Mouse (Mus musculus) heart, embryonic 11.5 days (tissue): ENCODE measurements around the gene Gnai2. TPM values are rescaled to one million over a fixed set of nuclear protein-coding genes. Genes with fewer than 3 reads are reported as not detected.
"Not testable (repeated sequence)": the region's sequence is repeated elsewhere in the genome, so short reads cannot be mapped to it uniquely, and the experiment has no call there.

ENCODE experiments used
- ATAC-seq: fragments of 200-750 bp; cut with Nextera tagmentation; replicated peaks from 2 replicates; pipeline ENCODE4 v1.8.0; 2017; ENCODE audit warnings: moderate library complexity; ENCODE audit not compliant: insufficient number of reproducible peaks, low FRiP score, low TSS enrichment
- H3K27ac ChIP-seq: fragments of 300-500 bp; sonication (generic); 2 replicates; pipeline ENCODE4 v1.5.1; 2014; ENCODE audit warnings: mild to moderate bottlenecking, low read depth, low read length
- H3K27me3 ChIP-seq: fragments of 300-500 bp; sonication (generic); 2 replicates; pipeline ENCODE4 v1.6.1; 2014; ENCODE audit warnings: mild to moderate bottlenecking, low read length, mixed read lengths; ENCODE audit not compliant: control insufficient read depth, insufficient read depth
- H3K36me3 ChIP-seq: fragments of 300-500 bp; sonication (generic); 2 replicates; pipeline ENCODE4 v1.6.1; 2014; ENCODE audit warnings: mild to moderate bottlenecking, low read length, moderate library complexity, mixed read lengths; ENCODE audit not compliant: control insufficient read depth, insufficient read depth
- H3K4me1 ChIP-seq: fragments of 300-500 bp; sonication (generic); 2 replicates; pipeline ENCODE4 v1.6.1; 2014; ENCODE audit warnings: low read length; ENCODE audit not compliant: control insufficient read depth, insufficient read depth
- H3K4me2 ChIP-seq: fragments of 300-500 bp; sonication (generic); 2 replicates; pipeline ENCODE4 v1.6.1; 2014; ENCODE audit warnings: mild to moderate bottlenecking, moderate library complexity
- H3K4me3 ChIP-seq: fragments of 300-500 bp; sonication (generic); 2 replicates; pipeline ENCODE4 v1.5.1; 2014; ENCODE audit warnings: low read depth, low read length
- H3K9ac ChIP-seq: fragments of 300-500 bp; sonication (generic); 2 replicates; pipeline ENCODE4 v1.6.1; 2014; ENCODE audit warnings: mild to moderate bottlenecking, low read depth, low read length, moderate library complexity
- H3K9me3 ChIP-seq: fragments of 300-500 bp; sonication (generic); replicated peaks from 2 replicates; pipeline ENCODE4 v1.6.1; 2016; ENCODE audit warnings: low read length; ENCODE audit not compliant: control insufficient read depth
- WGBS: fragments of 180-500 bp; shearing (Covaris S2); extraction: QIAGEN DNeasy Blood & Tissue Kit; methylation state at CpG from one replicate; pipeline ENCODE4 v1.1.7; 2014; ENCODE audit not compliant: insufficient replicate concordance; 5-methylcytosine and 5-hydroxymethylcytosine counted together
- polyA plus RNA-seq: library from polyadenylated mRNA; unstranded; fragments of >200 nt; fragmentation: Nextera tagmentation; extraction: Ambion mirVana; gene quantifications from 2 replicates; pipeline ENCODE4 v1.2.1, GENCODE M21; 2014

Gnai2 gene
- 308 and 316 TPM in 2 replicates for polyA plus RNA-seq

DNA sequence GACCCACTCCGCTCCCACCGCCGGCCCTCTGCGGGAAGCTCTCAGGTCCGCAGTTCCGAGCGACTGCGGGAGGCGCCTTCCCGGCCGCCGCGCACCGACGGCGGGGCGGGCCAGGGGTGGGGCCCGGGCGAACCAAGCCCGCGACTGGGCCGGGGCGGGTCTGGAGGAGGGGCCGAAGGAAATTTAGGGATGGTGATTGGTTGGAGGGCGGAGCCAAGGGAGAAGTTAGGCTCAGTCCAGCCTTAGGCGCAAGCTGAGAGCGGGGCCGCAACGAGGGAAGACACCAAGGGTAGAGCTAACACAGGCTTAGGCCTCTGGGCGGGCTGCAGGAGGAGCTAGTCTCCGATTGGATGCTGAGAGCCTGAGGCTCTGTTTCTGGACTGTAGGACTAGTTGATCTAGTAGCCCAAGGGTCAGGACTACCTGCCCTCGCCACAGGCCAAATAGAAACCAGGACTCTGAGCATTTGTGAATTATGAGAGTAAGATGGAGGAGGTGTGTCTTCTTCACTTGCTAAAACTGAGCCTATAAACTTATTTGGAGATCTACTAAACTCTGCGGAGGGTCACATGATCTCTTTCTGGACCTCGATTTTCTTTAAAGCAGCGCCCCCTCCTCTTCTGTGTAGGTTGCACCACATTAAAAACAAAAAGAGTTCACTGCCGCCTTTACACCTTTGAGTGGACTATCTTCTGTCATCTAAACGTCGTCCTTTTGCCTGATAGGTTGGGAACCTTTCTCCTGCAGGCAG, at the start of gene Gnai2:
Gene Gnai2, minus strand, starts transcription at position 89 of the 750 bp plus-strand sequence.
- no peaks in the 10 kb centered on the region for H3K27me3 ChIP-seq
- no peaks in the 10 kb centered on the region; the same call in 1 of the 2 replicates for H3K36me3 ChIP-seq
- no peaks in the 10 kb centered on the region for H3K9me3 ChIP-seq
- ATAC-seq, result peak; percentile 93
- peak within 1 kb of the TSS; percentile 100 for H3K4me2 ChIP-seq
- H3K4me3 ChIP-seq, result peak within 1 kb of the TSS; percentile 97
- peaks cover 44% of the 10 kb centered on the region for H3K4me1 ChIP-seq
- 3% methylated on average over 38 of the region's 38 CpGs for WGBS
- peak within 1 kb of the TSS; percentile 94 for H3K9ac ChIP-seq
- peak within 1 kb of the TSS; percentile 90 for H3K27ac ChIP-seq

DNA sequence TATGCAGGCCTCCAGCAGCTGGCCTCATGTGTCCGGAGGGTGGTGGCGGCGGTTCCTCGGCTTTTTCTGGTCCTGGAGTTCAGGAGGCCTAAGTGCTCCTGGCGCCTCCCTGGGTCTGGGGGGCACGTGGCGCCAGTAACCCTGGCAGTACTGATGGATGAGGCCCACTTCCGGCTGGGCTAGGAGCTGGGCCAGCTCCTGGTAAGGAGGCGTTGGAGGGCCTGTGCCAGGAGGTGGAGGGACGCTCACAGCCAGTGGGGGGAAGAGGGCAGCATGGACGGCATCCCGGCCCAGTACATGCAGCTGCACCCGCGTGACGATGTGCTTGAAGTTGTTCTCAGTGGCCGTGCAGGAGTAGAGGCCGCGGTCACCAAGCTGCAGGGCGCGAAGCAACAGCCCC, 47.2 kb upstream of the Gnai2 start:
- H3K4me1 ChIP-seq, result peaks cover 4% of the 10 kb centered on the region; the same call in 1 of the 2 replicates
- H3K27ac ChIP-seq, result no peak overlapping the region
- no peak for ATAC-seq
- H3K4me3 ChIP-seq, result no peak overlapping the region
- peaks cover 5% of the 10 kb centered on the region; the same call in 1 of the 2 replicates for H3K36me3 ChIP-seq
- H3K9ac ChIP-seq, result no peak overlapping the region
- 89% methylated on average over 20 of the region's 20 CpGs for WGBS
- no peak overlapping the region for H3K4me2 ChIP-seq
- no peaks in the 10 kb centered on the region for H3K9me3 ChIP-seq
- H3K27me3 ChIP-seq, result peaks cover 15% of the 10 kb centered on the region

DNA sequence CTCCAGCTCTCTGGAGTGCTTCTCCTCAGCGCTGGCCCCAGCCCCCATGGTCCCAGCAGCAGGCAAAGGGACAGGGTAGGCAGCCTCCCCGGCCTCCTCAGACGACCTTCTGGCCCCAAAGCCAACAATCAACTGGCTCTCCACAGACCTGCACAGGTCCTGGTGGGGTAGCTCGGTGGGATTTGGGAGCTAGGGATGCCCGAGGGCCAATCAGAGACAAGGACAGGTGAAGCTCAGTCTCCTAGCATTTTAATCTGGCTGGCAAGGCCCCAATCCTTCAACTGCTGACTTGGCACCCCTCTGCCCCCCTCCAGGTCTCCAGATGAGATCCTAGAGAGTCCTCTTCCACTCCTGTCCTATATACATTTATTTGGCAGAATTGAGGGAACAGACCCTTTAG, 44.3 kb upstream of the Gnai2 start, which contains the start of gene Gnat1:
Gene Gnat1, minus strand, starts transcription at position 212 of the 400 bp plus-strand sequence.
- H3K4me3 ChIP-seq, result no peak within 1 kb of the TSS
- WGBS, result 41% methylated on average over 5 of the region's 5 CpGs
- H3K9ac ChIP-seq, result no peak within 1 kb of the TSS
- H3K36me3 ChIP-seq, result peaks cover 3% of the 10 kb centered on the region; the same call in 1 of the 2 replicates
- no peak within 1 kb of the TSS for H3K27ac ChIP-seq
- no peak within 1 kb of the TSS for H3K4me2 ChIP-seq
- 0 out of 2 replicates have a peak, but pooled peaks cover 8% of the 10 kb centered on the region for H3K4me1 ChIP-seq
- H3K27me3 ChIP-seq, result peaks cover 42% of the 10 kb centered on the region
- no peaks in the 10 kb centered on the region for H3K9me3 ChIP-seq
- no peak for ATAC-seq

DNA sequence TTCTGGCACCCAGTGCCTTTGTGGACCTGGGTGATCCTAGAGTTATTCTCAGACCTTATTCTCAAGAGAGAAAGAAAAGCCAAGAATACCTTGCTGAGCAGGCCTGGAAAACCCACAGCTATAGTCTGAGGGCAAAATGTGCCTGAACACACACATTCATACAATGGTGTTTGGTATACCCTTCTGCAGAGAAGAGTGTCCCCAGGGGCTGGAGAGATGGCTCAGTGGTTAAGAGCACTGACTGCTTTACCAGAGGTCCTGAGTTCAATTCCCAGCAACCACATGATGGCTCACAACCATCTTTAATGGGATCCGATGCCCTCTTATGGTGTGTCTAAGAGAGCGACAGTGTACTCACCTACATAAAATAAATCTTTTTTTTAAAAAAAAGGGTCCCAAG, 43.7 kb upstream of the Gnai2 start:
- no peak for ATAC-seq
- H3K27ac ChIP-seq, result no peak overlapping the region
- H3K27me3 ChIP-seq, result peaks cover 48% of the 10 kb centered on the region
- H3K4me2 ChIP-seq, result no peak overlapping the region
- H3K9ac ChIP-seq, result no peak overlapping the region
- 83% methylated on average over 2 of the region's 2 CpGs for WGBS
- no peaks in the 10 kb centered on the region for H3K9me3 ChIP-seq
- H3K4me1 ChIP-seq, result 0 out of 2 replicates have a peak, but pooled peaks cover 8% of the 10 kb centered on the region
- H3K36me3 ChIP-seq, result no peaks in the 10 kb centered on the region
- H3K4me3 ChIP-seq, result no peak overlapping the region

DNA sequence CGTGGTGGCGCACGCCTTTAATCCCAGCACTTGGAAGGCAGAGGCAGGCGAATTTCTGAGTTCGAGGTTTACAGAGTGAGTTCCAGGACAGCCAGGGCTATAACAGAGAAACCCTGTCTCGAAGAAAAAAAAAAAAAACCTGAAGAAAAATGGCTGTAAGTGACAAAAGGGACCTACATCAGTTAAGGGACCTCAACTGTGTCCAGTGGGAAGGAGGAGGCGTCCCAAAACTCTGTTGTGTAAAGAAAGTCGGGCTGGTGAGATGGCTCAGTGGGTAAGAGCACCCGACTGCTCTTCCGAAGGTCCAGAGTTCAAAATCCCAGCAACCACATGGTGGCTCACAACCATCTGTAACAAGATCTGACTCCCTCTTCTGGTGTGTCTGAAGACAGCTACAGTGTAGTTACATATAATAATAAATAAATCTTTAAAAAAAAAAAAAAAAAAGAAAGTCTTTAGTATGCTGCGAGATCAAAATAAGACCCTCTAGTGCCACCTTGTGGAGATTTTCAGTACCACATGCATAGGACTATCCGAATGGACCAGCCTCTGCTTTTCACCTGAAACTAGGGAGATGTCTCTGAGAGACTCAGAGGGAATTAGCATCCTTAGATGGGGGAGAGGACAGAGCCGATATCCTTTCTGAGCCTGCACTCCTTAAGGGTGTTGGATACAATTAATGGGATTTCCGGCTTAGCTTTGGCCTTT, 42.8 kb upstream of the Gnai2 start:
- ATAC-seq, H3K9ac ChIP-seq, H3K4me3 ChIP-seq, H3K4me1 ChIP-seq, H3K4me2 ChIP-seq, H3K27ac ChIP-seq, H3K9me3 ChIP-seq, H3K36me3 ChIP-seq: not testable (repeated sequence)
- peaks cover 51% of the 10 kb centered on the region for H3K27me3 ChIP-seq
- WGBS, result 32% methylated on average over 14 of the region's 14 CpGs

DNA sequence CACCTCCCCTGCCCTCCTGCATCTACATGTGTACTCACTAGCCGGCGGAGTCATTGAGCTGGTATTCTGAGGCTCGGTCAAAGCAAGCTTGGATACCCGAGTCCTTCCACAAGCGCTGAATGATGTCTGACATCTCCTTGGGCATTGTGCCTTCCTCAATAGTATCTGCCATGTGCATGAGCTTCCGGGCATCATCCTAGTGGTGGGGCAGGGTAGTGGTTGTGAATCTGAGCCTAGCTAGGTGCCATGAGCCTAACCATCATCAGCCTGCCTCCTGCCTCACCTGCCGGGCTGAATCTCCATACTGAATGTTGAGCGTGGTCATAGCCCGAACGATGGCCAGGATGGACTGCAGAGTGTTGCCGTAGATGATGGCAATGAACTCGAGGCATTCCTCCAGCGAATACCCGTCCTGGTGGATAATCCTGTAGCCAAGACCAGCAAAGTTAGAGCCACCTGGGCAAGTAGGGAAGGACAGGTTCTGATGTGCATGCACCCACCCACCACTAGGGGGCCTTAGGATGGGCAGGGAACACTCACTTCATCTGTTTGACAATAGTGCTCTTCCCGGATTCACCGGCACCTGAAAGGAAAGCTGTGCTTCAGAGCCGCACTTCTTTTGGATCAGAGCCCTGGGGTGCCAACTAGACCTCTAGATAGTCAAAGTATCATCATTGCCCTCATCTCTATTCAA, 42.1 kb upstream of the Gnai2 start:
- H3K27ac ChIP-seq, result no peak overlapping the region
- H3K27me3 ChIP-seq, result peaks cover 51% of the 10 kb centered on the region
- no peaks in the 10 kb centered on the region for H3K36me3 ChIP-seq
- 15% methylated on average over 17 of the region's 17 CpGs for WGBS
- 0 out of 2 replicates have a peak, but pooled peaks cover 8% of the 10 kb centered on the region for H3K4me1 ChIP-seq
- H3K9ac ChIP-seq, result no peak overlapping the region
- no peak overlapping the region for H3K4me3 ChIP-seq
- H3K9me3 ChIP-seq, result no peaks in the 10 kb centered on the region
- no peak for ATAC-seq
- H3K4me2 ChIP-seq, result no peak overlapping the region

DNA sequence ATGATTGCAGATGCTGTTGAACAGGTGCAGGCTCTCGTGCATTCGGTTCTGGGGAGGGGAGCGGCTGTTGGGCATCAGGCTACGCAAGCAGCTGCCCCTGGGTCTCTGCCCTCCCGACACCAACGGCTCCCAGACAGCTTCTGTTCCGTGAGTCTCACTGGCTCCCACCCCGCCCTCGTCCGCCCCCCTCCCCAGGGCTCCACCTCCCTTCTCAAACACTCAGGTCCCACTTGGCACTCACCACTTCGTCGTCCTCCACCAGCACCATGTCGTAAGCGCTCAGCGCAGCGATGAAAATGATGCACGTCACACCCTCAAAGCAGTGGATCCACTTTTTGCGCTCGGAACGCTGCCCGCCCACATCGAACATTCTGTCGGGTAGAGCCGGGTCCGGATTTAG, 41.1 kb upstream of the Gnai2 start:
- WGBS, result 1% methylated on average over 25 of the region's 25 CpGs
- peaks cover 51% of the 10 kb centered on the region for H3K27me3 ChIP-seq
- peak overlapping the region; percentile 65 for H3K4me2 ChIP-seq
- peak overlapping the region; percentile 34 for H3K4me3 ChIP-seq
- 0 out of 2 replicates have a peak, but pooled peaks cover 8% of the 10 kb centered on the region for H3K4me1 ChIP-seq
- peak overlapping the region; percentile 36; the same call in 1 of the 2 replicates for H3K9ac ChIP-seq
- ATAC-seq, result peak; percentile 28; the same call in 1 of the 2 replicates
- no peaks in the 10 kb centered on the region for H3K36me3 ChIP-seq
- H3K9me3 ChIP-seq, result no peaks in the 10 kb centered on the region
- H3K27ac ChIP-seq, result no peak overlapping the region

DNA sequence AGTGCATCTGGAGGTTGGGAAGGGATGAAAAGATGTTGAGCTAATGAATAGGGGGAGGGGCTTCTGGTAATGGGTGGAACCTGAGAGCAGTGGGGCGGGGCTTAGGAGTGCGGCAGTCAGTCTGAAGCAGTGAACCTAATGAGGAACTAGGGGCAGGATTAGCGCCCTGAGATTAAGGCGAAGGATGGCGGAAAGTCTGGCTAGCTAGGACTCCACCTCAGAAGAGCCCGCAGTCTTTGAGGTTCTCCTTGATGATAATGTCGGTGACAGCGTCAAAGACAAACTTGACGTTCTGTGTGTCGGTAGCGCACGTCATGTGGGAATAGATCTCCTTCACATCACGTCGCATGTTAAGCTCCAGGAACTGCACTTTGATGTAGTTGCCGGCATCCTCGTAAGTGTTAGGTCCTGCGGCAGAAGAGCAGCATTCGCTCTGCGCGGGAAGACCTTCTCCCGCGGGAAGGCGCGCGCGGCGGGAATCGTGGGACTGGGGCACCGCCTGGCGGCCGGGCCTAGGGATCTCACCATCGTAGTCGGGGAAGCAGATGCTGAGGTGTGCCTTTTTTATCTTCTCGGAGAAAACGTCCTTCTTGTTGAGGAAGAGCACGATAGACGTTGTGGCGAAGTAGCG, 40.6 kb upstream of the Gnai2 start:
- ATAC-seq, result no peak; the same call in 1 of the 2 replicates
- H3K27ac ChIP-seq, result no peak overlapping the region
- H3K4me3 ChIP-seq, result peak overlapping the region; percentile 34
- H3K9me3 ChIP-seq, result no peaks in the 10 kb centered on the region
- H3K4me1 ChIP-seq, result 0 out of 2 replicates have a peak, but pooled peaks cover 8% of the 10 kb centered on the region
- H3K36me3 ChIP-seq, result no peaks in the 10 kb centered on the region
- WGBS, result 2% methylated on average over 39 of the region's 39 CpGs
- H3K9ac ChIP-seq, result no peak overlapping the region; the same call in 1 of the 2 replicates
- H3K4me2 ChIP-seq, result peak overlapping the region; percentile 65
- H3K27me3 ChIP-seq, result peaks cover 51% of the 10 kb centered on the region
